Mouse (Mus musculus) megakaryocyte, embryonic 14.5 days (primary cell): ENCODE data around the gene Tmcc3.

Source experiments
- FLI1 ChIP-seq: IDR thresholded peaks from 2 replicates; pipeline ENCODE4 v1.6.1; 2012; ENCODE audit warnings: low read length, inconsistent platforms, mixed read lengths
- GATA1 ChIP-seq: IDR thresholded peaks from 3 replicates; pipeline ENCODE4 v1.6.1; 2012; ENCODE audit warnings: mixed read lengths, low read length, inconsistent platforms, borderline replicate concordance

GRCm38 (mm10) chr10:94549511-94550232 lies 237.9 kb downstream of the Tmcc3 start:
- no peak for TF ChIP-seq GATA1
- no peak for TF ChIP-seq FLI1
